Mouse (Mus musculus): ENCODE measurements around the gene Rab11fip5. TPM values are rescaled to one million over a fixed set of nuclear protein-coding genes. Genes with fewer than 3 reads are reported as not detected.

Rab11fip5 gene
- total RNA-seq, 1 experiment from 2014 or later = 3.0 TPM

DNA sequence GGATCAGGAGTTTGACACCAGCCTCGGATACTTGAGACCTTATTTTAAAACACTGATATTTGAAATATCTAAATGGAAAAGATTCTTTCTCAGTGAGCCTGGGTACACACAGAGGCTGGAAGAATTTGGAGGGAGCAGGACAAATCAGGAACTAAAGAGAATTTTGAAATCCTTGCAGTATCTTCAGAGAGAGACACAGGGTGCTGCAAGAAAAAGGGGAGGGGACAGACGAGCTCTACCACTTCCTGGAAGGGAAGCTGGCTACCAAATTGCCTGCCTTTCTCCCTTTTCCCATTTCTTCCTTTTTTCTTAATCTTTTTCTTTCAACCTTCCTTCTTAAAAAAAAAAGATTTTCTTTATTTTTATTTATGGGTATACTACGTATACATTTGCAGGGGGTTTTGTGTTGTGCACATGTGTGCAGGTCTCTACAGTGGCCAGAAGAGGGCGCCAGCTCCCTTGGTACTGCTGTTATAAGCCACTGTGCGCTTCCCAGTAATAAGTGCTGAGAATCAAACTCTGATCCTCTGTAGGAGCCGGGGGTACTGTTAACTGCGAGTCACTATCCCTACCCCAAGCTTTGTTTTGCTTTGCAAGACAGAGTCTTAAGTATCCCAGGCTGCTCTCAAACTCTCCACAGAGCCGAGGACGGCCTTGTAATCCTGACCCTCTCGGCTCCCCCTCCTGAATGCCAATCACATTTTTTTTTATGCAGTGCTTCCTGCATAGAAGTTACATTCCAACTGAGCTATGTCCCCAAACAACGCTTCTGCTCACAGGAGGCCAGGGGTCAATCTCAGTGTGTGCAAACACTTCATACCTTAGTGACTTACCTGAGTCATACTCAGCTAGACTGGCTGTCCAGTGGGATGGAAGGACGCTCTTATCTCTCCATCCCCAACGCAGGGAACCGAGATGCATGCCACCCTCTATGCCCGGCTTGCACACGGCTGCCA lies 83.3 kb downstream of the Rab11fip5 start:
- no peak for ATAC-seq (replicated peaks; ENCODE audit: insufficient number of reproducible peaks, low FRiP score, low TSS enrichment, poor library complexity, severe bottlenecking)

DNA sequence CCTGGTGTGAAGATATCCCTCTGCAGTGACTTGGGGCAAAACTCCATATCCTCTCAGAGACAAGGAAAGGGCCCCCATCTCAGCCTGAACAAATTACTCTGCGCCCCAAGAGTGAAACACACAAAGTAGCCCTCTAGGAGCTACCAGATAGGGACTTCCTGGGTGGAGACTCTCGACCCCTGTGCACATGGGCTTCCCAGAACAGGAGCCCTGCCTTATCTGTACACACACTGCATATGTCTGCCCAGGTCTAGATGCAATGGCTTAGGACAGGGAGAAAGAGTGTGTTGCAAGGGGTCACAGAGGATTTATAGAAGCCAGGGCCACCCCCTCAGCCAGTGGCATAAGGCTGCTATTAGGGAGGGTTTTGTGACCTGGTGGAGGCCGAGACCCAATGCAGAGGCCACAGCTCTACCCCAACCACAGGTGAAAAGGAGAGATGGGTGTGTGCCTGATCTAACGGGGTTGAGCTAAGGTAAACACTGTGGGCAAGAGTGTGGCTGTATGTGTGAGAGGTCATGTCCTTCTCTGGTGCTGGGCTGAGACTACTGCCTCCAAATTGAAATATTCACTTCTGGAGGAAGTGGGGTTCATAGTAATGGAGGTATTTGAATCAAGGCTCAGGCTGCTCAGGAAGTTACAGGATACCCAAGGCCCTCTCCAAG lies 86.1 kb downstream of the Rab11fip5 start:
- ATAC-seq (replicated peaks; ENCODE audit: insufficient number of reproducible peaks, low FRiP score, low TSS enrichment, poor library complexity, severe bottlenecking) = no peak

- no peak for ATAC-seq (replicated peaks; ENCODE audit: insufficient number of reproducible peaks, low FRiP score, low TSS enrichment, poor library complexity, severe bottlenecking)
These were observed 88.0 kb downstream of the Rab11fip5 start for GRCm38 (mm10) chr6:85286283-85287047.

Other genes starting within 250 kb of the Rab11fip5 start
- gene Spr, start 236.9 kb downstream of the Rab11fip5 start, total RNA-seq (2017) = 25.1 to 47.0 TPM (median 29.7 TPM) in 3 replicates
- not detected in 3 replicates for gene Emx1, start 187.2 kb downstream of the Rab11fip5 start, total RNA-seq (2017)
- 3.7 to 7.3 TPM (median 4.6 TPM) in 3 replicates for gene Sfxn5, start 41.2 kb downstream of the Rab11fip5 start, total RNA-seq (2017)
- gene Noto, start 49.3 kb upstream of the Rab11fip5 start, total RNA-seq (2017) = not detected in 3 replicates
- gene Smyd5, start 57.4 kb upstream of the Rab11fip5 start, total RNA-seq (2017) = 19.5 to 21.8 TPM (median 20.2 TPM) in 3 replicates
- gene Cct7, start 76.9 kb upstream of the Rab11fip5 start, total RNA-seq (2017) = 150 to 194 TPM (median 161 TPM) in 3 replicates
- gene Pradc1, start 77.3 kb upstream of the Rab11fip5 start, total RNA-seq (2017) = 8.6 to 11.3 TPM (median 10.1 TPM) in 3 replicates
- gene Fbxo41, start 128.4 kb upstream of the Rab11fip5 start, total RNA-seq (2017) = not detected in 3 replicates
- gene Egr4, start 139.0 kb upstream of the Rab11fip5 start, total RNA-seq (2017) = not detected in 3 replicates
- 3.8 to 6.3 TPM (median 4.1 TPM) in 3 replicates for gene Alms1, start 212.9 kb upstream of the Rab11fip5 start, total RNA-seq (2017)

Data from monocyte, adult 5-6 weeks (primary cell).